ENCODE assay signal across 19 mouse cellular contexts in genomic region chr4:139454339-139454738, GRCm38 (mm10).
"Had no signal": no experiment of that assay in that cellular context is flagged by ENCODE, and none has a peak within 500 bp of the region (broad histone marks: within the 10 kb centered on the region; RNA-seq: fewer than 3 reads in every experiment).

No protein-coding gene starts in this region.

- ATAC-seq: forebrain, embryonic 13.5 days; forebrain, embryonic 14.5 days; forebrain, embryonic 15.5 days; forebrain, embryonic 16.5 days; forebrain, postnatal 0 days had no signal

- DNase-seq: cerebellum, adult 2 months; cerebellum, adult 8-10 months; cerebellum, adult 9-10 months; cerebellum, adult 9-11 months; cerebellum, postnatal 10 days; cerebellum, postnatal 14 days; cerebellum, postnatal 25 days; cerebellum, postnatal 36 days; embryo, embryonic 11 days; forebrain, postnatal 0 days; gastrocnemius, adult 2 months; gastrocnemius, postnatal 14 days; gastrocnemius, postnatal 25 days; gastrocnemius, postnatal 36 days; heart, adult 11 months had no signal
